Mouse (Mus musculus): ENCODE data around the gene Zfp146. TPM values are rescaled to one million over a fixed set of nuclear protein-coding genes. Genes with fewer than 3 reads are reported as not detected.
"Not testable (repeated sequence)": the region's sequence is repeated elsewhere in the genome, so short reads cannot be mapped to it uniquely, and the experiment has no call there.

Gene Zfp146
- total RNA-seq, 2 experiments from 2014 or later = 48.4 to 52.6 TPM

- DNase-seq (ENCODE audit: low spot score in 2 of 2) = no peak
These were observed 37.2 kb downstream of the Zfp146 start for GRCm38 (mm10) chr7:30132396-30132795.

GRCm38 (mm10) chr7:30129900-30130299, 39.6 kb downstream of the Zfp146 start:
- DNase-seq (ENCODE audit: low spot score in 2 of 2) = no peak

- no peak for DNase-seq (ENCODE audit: low spot score in 2 of 2)
These were observed 47.4 kb downstream of the Zfp146 start for GRCm38 (mm10) chr7:30122188-30122530.

- DNase-seq (ENCODE audit: low spot score in 2 of 2) = peak; percentile 86 to 92
These were observed 48.0 kb downstream of the Zfp146 start, which contains the start of gene Zfp382 for GRCm38 (mm10) chr7:30121308-30122187. Gene Zfp382 (plus strand): TSS chr7:30121942.

GRCm38 (mm10) chr7:30117935-30118334, 51.6 kb downstream of the Zfp146 start:
- DNase-seq (ENCODE audit: low spot score in 2 of 2) = not testable (repeated sequence)

GRCm38 (mm10) chr7:30116076-30116475, 53.5 kb downstream of the Zfp146 start:
- DNase-seq (ENCODE audit: low spot score in 2 of 2) = no peak

Other genes starting within 250 kb of the Zfp146 start
- 10 to 100 TPM; 17.3 to 17.8 TPM for gene Zfp74, start 215.7 kb downstream of the Zfp146 start, total RNA-seq (2021)
- 1 to 10 TPM; 5.1 to 5.3 TPM for gene Zfp568, start 185.8 kb downstream of the Zfp146 start, total RNA-seq (2021)
- 1 to 10 TPM; 7.4 to 8.9 TPM for gene Zfp14, start 118.4 kb downstream of the Zfp146 start, total RNA-seq (2021)
- 1 to 10 TPM; 3.6 to 4.5 TPM for gene Zfp82, start 96.8 kb downstream of the Zfp146 start, total RNA-seq (2021)
- not detected for gene Gm26920, start 79.3 kb downstream of the Zfp146 start, total RNA-seq (2021)
- gene Zfp566, start 79.2 kb downstream of the Zfp146 start, total RNA-seq (2021) = 1 to 10 TPM; 6.9 to 8.5 TPM
- 10 to 100 TPM; 65.1 to 72.3 TPM for gene Zfp260, start 75.0 kb downstream of the Zfp146 start, total RNA-seq (2021)
- gene Zfp382, start 47.8 kb downstream of the Zfp146 start, total RNA-seq (2021) = 10 to 100 TPM; 25.3 to 27.6 TPM
- 1 to 10 TPM; 6.2 to 8.6 TPM for gene Cox7a1, start 14.4 kb upstream of the Zfp146 start, total RNA-seq (2021)
- gene Capns1, start 29.1 kb upstream of the Zfp146 start, total RNA-seq (2021) = 100 to 1,000 TPM; 206 to 239 TPM
- gene Polr2i, start 62.2 kb upstream of the Zfp146 start, total RNA-seq (2021) = 10 to 100 TPM; 53.9 to 58.0 TPM
- gene Tbcb, start 62.5 kb upstream of the Zfp146 start, total RNA-seq (2021) = 100 to 1,000 TPM; 135 to 139 TPM
- not detected for gene Ovol3, start 66.0 kb upstream of the Zfp146 start, total RNA-seq (2021)
- gene Thap8, start 110.3 kb upstream of the Zfp146 start, total RNA-seq (2021) = under 1 TPM; 0.35 to 0.67 TPM
- gene Wdr62, start 110.7 kb upstream of the Zfp146 start, total RNA-seq (2021) = 1 to 10 TPM; 2.7 to 3.0 TPM
- 100 to 1,000 TPM; 501 to 515 TPM for gene Clip3, start 122.0 kb upstream of the Zfp146 start, total RNA-seq (2021)
- 10 to 100 TPM; 41.6 to 45.9 TPM for gene Alkbh6, start 139.0 kb upstream of the Zfp146 start, total RNA-seq (2021)
- 1 to 10 TPM; 4.2 to 5.8 TPM for gene Syne4, start 145.1 kb upstream of the Zfp146 start, total RNA-seq (2021)
- gene E130208F15Rik, start 152.0 kb upstream of the Zfp146 start, total RNA-seq (2021) = under 1 TPM; 0.43 to 0.74 TPM
- 1 to 10 TPM; 7.8 to 8.9 TPM for gene Sdhaf1, start 154.1 kb upstream of the Zfp146 start, total RNA-seq (2021)
- 10 to 100 TPM; 32.5 to 35.5 TPM for gene Lrfn3, start 193.0 kb upstream of the Zfp146 start, total RNA-seq (2021)
- gene Tyrobp, start 244.0 kb upstream of the Zfp146 start, total RNA-seq (2021) = 10 to 100 TPM; 26.7 to 30.1 TPM

Data from layer of hippocampus, postnatal 14 days (tissue).